Mouse (Mus musculus): ENCODE results near the gene Spata46.
A peak's percentile ranks its signal among the peaks of the same experiment; 100 is the strongest.

Gene Spata46

GRCm38 (mm10) chr1:170308503-170308902, at the start of gene Spata46:
Spata46 (plus strand) TSS chr1:170308803.
- DNase-seq: no peak

- no peak for DNase-seq
These were observed 38.3 kb upstream of the Spata46 start for GRCm38 (mm10) chr1:170270281-170270680.

GRCm38 (mm10) chr1:170270696-170271095, 37.9 kb upstream of the Spata46 start:
- DNase-seq: no peak

GRCm38 (mm10) chr1:170273252-170273651, 35.4 kb upstream of the Spata46 start:
- DNase-seq: no peak

- no peak for DNase-seq
These were observed 31.6 kb upstream of the Spata46 start, which contains the start of gene Sh2d1b1 for GRCm38 (mm10) chr1:170277016-170277415. Sh2d1b1 (plus strand) TSS chr1:170277320.

GRCm38 (mm10) chr1:170282415-170283129, 26.0 kb upstream of the Spata46 start:
- DNase-seq: no peak

GRCm38 (mm10) chr1:170292239-170292951, 16.2 kb upstream of the Spata46 start:
- peak; percentile 36 for DNase-seq

GRCm38 (mm10) chr1:170293257-170293656, 15.3 kb upstream of the Spata46 start:
- DNase-seq: no peak

- no peak for DNase-seq
These were observed 13.6 kb upstream of the Spata46 start for GRCm38 (mm10) chr1:170294786-170295570.

- no peak for DNase-seq
These were observed 9.1 kb upstream of the Spata46 start for GRCm38 (mm10) chr1:170299496-170299895.

- DNase-seq: no peak
These were observed 6.9 kb upstream of the Spata46 start for GRCm38 (mm10) chr1:170301686-170302085.

GRCm38 (mm10) chr1:170302456-170302855, 6.1 kb upstream of the Spata46 start:
- no peak for DNase-seq

GRCm38 (mm10) chr1:170303103-170303502, 5.5 kb upstream of the Spata46 start:
- no peak for DNase-seq

- DNase-seq: no peak
These were observed 3.6 kb upstream of the Spata46 start for GRCm38 (mm10) chr1:170305002-170305401.

GRCm38 (mm10) chr1:170306232-170306631, 2.4 kb upstream of the Spata46 start, which contains the start of gene Gm7694:
Gm7694 (minus strand) TSS chr1:170306332.
- DNase-seq: no peak

- DNase-seq: no peak
These were observed 2.8 kb downstream of the Spata46 start for GRCm38 (mm10) chr1:170311431-170311830.

- DNase-seq: no peak
These were observed 13.4 kb downstream of the Spata46 start for GRCm38 (mm10) chr1:170322046-170322445.

- DNase-seq: no peak
These were observed 14.4 kb downstream of the Spata46 start for GRCm38 (mm10) chr1:170323001-170323400.

- DNase-seq: no peak
These were observed 15.7 kb downstream of the Spata46 start for GRCm38 (mm10) chr1:170324312-170324711.

- no peak for DNase-seq
These were observed 16.7 kb downstream of the Spata46 start for GRCm38 (mm10) chr1:170325277-170325676.

- no peak for DNase-seq
These were observed 23.3 kb downstream of the Spata46 start for GRCm38 (mm10) chr1:170331926-170332325.

GRCm38 (mm10) chr1:170332775-170333174, 24.2 kb downstream of the Spata46 start:
- DNase-seq: no peak

- no peak for DNase-seq
These were observed 31.3 kb downstream of the Spata46 start for GRCm38 (mm10) chr1:170339943-170340342.

All from cerebellum, adult 9-11 months (tissue).